Mouse (Mus musculus): Measurements from ENCODE around the gene Syt8. TPM values are rescaled to one million over a fixed set of nuclear protein-coding genes. Genes with fewer than 3 reads are reported as not detected.

Gene Syt8
- polyA plus RNA-seq, 1 experiment from 2014 or later = 5.4 TPM

DNA sequence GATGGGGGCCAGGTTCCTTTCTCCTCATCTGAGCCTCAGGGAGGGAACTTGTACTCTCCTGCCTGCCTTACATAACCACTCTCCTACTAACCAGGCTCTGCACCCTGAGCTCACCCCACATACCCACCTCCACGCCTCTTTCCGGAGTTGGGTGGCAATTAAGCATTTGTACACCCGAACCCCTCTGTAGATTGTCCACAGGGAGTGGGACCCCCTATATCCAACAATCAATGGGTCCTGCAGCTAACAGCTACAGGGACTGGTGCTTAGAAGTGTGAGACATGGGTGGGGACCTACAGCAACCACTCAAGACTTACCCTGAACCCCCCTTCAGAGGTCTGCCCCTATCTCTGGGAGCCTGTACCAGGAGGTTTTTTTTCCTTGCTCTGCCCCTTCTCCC lies 46.0 kb downstream of the Syt8 start:
- Histone ChIP-seq H3K27me3 (replicated peaks) (no peaks in the 10 kb centered on the region), H3K4me1 (replicated peaks) (peaks cover 68% of the 10 kb centered on the region), H3K9me3 (no peaks in the 10 kb centered on the region), H3K27ac (peak overlapping the region; percentile 96), H3K36me3 (peaks cover 1% of the 10 kb centered on the region; the same call in 1 of the 2 replicates), H3K9ac (peak overlapping the region; percentile 62), H3K4me2 (replicated peaks) (peak overlapping the region; percentile 67), H3K4me3 (replicated peaks) (no peak overlapping the region)
- ATAC-seq = no peak
- 95% methylated on average over 3 of the region's 3 CpGs for WGBS

DNA sequence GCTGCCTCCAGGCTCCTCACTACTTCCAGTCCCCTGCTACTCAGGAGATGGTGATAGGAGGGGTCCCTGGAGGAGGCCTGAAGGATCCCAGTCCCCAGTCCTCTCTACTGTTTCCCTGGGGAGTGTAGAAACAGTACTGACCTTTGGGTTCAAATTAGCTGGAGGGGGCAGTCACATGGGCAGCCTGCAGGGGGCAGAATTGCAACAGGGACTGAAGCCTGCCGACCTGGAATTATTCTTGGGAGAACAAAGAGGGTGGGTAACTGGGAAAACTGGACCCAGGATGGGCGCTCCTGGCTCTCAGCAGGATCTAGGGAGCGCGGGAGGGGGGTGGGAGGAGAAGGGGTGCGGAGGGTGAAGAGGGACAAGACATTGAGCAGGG lies 46.5 kb downstream of the Syt8 start:
- H3K9ac ChIP-seq = peak overlapping the region; percentile 62
- H3K9me3 ChIP-seq = no peaks in the 10 kb centered on the region
- H3K36me3 ChIP-seq = peaks cover 3% of the 10 kb centered on the region; the same call in 1 of the 2 replicates
- peak overlapping the region; percentile 96 for H3K27ac ChIP-seq
- H3K4me2 ChIP-seq (replicated peaks) = peak overlapping the region; percentile 67
- WGBS = 6% methylated on average over 5 of the region's 5 CpGs
- peaks cover 74% of the 10 kb centered on the region for H3K4me1 ChIP-seq (replicated peaks)
- H3K4me3 ChIP-seq (replicated peaks) = peak overlapping the region; percentile 21
- ATAC-seq = peak; percentile 40
- H3K27me3 ChIP-seq (replicated peaks) = no peaks in the 10 kb centered on the region

DNA sequence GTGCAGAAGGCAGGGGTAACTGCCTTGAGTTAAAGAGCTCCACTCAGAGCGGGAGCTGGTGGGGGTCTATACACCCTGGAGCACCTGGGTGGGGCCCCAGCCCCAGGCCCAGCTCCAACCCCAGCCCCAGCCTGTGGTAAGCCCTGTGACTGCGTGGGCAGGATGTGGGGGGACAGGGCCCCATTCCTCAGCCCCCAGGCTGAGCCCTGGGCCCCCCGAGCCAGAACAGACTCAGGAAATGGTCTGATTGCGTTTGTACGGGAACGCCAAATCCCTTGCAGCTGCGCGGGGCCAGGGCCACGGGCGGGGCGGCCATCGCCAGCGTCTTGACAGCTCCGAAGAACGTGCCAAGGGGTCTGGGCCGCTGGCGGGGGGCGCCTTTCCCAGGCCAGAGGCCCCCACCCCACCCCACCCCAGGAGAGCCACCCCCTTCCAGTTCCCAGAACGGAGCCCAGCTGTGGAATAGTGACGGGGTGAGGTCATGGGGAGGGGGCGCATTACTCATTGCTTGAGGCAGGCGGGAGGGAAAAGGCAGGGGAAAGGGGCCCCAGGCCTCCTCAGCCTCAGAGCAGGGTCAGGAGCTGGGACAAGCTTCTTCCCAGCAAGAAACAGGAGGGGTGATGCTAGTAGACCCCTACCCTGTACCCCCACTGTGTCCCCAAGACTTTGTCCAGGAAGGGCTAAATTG lies 47.1 kb downstream of the Syt8 start:
- peak; percentile 80 for ATAC-seq
- H3K9ac ChIP-seq = peak overlapping the region; percentile 62
- no peaks in the 10 kb centered on the region for H3K27me3 ChIP-seq (replicated peaks)
- WGBS = 2% methylated on average over 21 of the region's 22 CpGs
- no peaks in the 10 kb centered on the region for H3K9me3 ChIP-seq
- peak overlapping the region; percentile 67 for H3K4me2 ChIP-seq (replicated peaks)
- peak overlapping the region; percentile 96 for H3K27ac ChIP-seq
- peaks cover 3% of the 10 kb centered on the region; the same call in 1 of the 2 replicates for H3K36me3 ChIP-seq
- peaks cover 79% of the 10 kb centered on the region for H3K4me1 ChIP-seq (replicated peaks)
- H3K4me3 ChIP-seq (replicated peaks) = peak overlapping the region; percentile 21

DNA sequence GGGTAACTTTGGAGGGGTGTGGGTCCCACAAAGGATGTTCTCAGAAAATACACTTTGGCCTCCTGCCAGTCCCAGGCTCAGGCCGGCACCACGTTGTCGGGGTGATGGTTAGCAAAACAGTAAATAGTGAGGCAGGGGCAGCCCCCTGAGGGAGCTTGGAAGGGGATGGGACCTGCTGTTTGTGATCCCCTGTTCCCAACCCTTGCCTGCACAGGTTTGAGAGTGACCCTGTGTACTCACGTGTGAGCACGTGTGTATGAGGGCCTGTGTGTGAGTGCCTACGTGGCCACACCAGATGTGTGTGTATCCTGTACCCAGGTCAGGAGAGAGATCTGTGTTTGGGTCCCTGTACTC lies 47.6 kb downstream of the Syt8 start:
- 22% methylated on average over 6 of the region's 6 CpGs for WGBS
- Histone ChIP-seq H3K9me3 (no peaks in the 10 kb centered on the region), H3K4me2 (replicated peaks) (peak overlapping the region; percentile 67), H3K4me3 (replicated peaks) (peak overlapping the region; percentile 21; the same call in 1 of the 2 replicates), H3K36me3 (peaks cover 3% of the 10 kb centered on the region; the same call in 1 of the 2 replicates), H3K27ac (peak overlapping the region; percentile 96), H3K9ac (peak overlapping the region; percentile 62), H3K27me3 (replicated peaks) (no peaks in the 10 kb centered on the region), H3K4me1 (replicated peaks) (peaks cover 83% of the 10 kb centered on the region)
- ATAC-seq = peak; percentile 18

DNA sequence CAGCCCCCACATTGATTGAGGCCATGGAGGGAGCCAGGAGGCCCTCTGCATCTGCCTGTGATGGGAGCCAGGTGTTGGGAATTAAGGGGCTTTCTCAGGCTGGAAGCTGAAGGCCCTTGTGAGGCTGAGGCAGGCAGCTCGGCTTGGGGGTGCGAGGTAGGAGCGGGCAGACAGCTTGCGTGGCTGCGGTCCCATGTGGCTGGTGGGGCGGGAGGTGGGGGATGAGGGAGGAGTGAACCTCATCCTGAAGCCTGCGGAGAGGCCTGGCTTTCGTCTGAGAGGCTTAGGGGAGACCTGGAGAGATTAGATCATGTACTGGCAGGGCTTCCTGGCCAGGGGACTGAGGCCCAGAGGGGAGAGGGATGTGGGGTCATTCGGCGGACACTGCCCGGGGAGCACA lies 48.5 kb downstream of the Syt8 start:
- H3K9me3 ChIP-seq = no peaks in the 10 kb centered on the region
- H3K4me3 ChIP-seq (replicated peaks) = no peak overlapping the region
- peaks cover 3% of the 10 kb centered on the region; the same call in 1 of the 2 replicates for H3K36me3 ChIP-seq
- H3K4me1 ChIP-seq (replicated peaks) = peaks cover 80% of the 10 kb centered on the region
- no peak overlapping the region; the same call in 1 of the 2 replicates for H3K9ac ChIP-seq
- peak overlapping the region; percentile 96 for H3K27ac ChIP-seq
- no peaks in the 10 kb centered on the region for H3K27me3 ChIP-seq (replicated peaks)
- H3K4me2 ChIP-seq (replicated peaks) = peak overlapping the region; percentile 18
- 37% methylated on average over 11 of the region's 11 CpGs for WGBS
- peak; percentile 28 for ATAC-seq

DNA sequence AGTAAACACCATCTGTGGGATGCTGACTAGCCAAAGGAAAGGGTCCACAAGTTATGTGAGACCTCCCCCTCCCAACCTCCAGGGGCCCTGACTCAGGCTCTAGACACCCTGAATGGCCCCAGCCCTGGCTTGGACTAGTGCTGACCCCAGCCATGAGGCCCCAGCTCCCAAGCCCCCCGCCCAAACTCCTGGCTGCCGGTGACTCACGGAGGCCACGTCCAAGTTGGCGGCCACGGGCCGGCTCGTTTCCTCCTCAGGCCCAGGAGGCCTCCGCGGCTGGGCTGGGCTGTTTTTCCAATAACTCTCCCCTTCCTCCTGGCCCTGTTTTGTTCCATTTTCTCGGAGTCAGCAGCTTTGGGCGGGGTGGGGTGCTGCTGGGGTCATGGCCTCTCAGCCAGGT lies 50.1 kb downstream of the Syt8 start:
- H3K36me3 ChIP-seq = peaks cover 13% of the 10 kb centered on the region; the same call in 1 of the 2 replicates
- peaks cover 70% of the 10 kb centered on the region for H3K4me1 ChIP-seq (replicated peaks)
- 71% methylated on average over 12 of the region's 12 CpGs for whole genome bisulfite sequencing
- no peak overlapping the region for H3K4me2 ChIP-seq (replicated peaks)
- H3K27ac ChIP-seq = peak overlapping the region; percentile 96
- no peaks in the 10 kb centered on the region for H3K9me3 ChIP-seq
- no peak overlapping the region for H3K9ac ChIP-seq
- no peak overlapping the region for H3K4me3 ChIP-seq (replicated peaks)
- H3K27me3 ChIP-seq (replicated peaks) = no peaks in the 10 kb centered on the region
- ATAC-seq = no peak

DNA sequence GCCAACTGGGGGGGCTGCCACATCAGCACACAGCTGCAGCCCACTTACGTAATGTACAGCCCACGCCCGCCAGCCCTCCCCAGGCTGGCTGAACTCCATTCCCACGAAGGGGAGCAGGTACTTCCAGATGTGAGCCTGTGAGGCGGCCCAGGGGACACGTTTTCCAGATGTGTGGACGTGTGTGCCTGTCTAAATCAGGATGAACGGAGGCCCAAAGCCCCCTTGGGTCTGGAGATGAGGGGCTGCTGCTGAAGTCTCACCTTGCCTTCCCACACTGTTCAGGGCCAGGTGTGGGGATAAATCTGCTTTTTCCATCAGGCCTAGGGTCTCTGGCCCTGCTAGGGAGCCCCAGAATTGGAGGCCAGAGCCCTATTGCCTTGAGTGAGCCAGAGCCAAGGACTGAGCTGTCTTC lies 52.1 kb downstream of the Syt8 start:
- Histone ChIP-seq H3K9me3 (no peaks in the 10 kb centered on the region), H3K4me1 (replicated peaks) (peaks cover 53% of the 10 kb centered on the region), H3K9ac (peak overlapping the region; percentile 28), H3K4me2 (replicated peaks) (no peak overlapping the region), H3K27me3 (replicated peaks) (no peaks in the 10 kb centered on the region), H3K36me3 (peaks cover 30% of the 10 kb centered on the region), H3K27ac (peak overlapping the region; percentile 96), H3K4me3 (replicated peaks) (no peak overlapping the region)
- WGBS = 61% methylated on average over 8 of the region's 8 CpGs
- no peak for ATAC-seq

DNA sequence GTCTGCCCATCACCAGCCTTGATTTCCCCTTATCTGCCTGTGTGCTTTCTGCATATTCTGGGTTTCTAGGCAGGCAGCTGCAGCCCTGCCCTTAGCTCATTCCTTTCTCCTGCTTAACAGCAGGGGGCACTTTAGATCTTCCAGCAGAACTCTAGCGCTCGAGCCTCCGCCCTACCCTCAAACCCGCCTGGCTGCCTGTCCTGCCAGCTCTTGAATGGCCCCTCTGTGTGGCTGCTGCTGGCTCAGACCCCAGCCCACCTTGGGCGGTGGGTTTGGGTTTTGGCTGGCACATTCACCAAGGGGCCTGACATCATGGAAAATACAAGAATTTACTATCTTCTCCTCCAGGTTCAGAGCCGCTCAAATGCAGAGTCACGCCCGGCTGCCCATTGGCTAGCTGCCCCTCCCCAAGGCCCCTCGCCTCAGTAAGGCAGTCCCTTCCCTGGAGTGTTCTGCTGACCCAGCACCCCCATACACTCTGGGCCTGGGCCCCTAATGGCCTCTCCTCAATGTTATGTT lies 52.8 kb downstream of the Syt8 start:
- Histone ChIP-seq H3K4me1 (replicated peaks) (peaks cover 46% of the 10 kb centered on the region), H3K36me3 (peaks cover 36% of the 10 kb centered on the region), H3K9ac (peak overlapping the region; percentile 28; the same call in 1 of the 2 replicates), H3K27me3 (replicated peaks) (no peaks in the 10 kb centered on the region), H3K4me2 (replicated peaks) (peak overlapping the region; percentile 30; the same call in 1 of the 2 replicates), H3K27ac (peak overlapping the region; percentile 96), H3K4me3 (replicated peaks) (no peak overlapping the region), H3K9me3 (no peaks in the 10 kb centered on the region)
- peak; percentile 69 for ATAC-seq
- WGBS = 18% methylated on average over 9 of the region's 9 CpGs

DNA sequence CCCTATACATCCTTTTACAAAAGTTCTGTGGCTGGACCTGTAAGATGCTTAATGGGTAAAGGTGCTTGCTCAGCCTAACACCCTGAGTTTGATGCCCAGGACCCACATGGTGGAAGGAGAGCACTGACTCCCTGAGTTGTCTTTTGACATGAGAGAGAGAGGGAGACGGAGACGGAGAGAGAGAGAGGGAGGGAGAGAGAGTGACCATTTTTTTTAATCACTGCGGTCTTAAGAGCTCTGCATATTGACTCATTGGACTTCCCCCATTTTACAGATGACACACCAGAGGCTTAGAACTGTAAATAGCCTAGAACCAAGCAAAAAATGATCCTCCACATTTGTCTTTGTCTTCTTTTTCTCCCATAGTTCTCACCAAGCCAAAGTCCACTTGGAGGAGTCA lies 53.4 kb downstream of the Syt8 start:
- H3K36me3 ChIP-seq = peaks cover 36% of the 10 kb centered on the region
- H3K27ac ChIP-seq = peak overlapping the region; percentile 96; the same call in 1 of the 2 replicates
- H3K9me3 ChIP-seq = no peaks in the 10 kb centered on the region
- no peak overlapping the region for H3K9ac ChIP-seq
- peaks cover 40% of the 10 kb centered on the region for H3K4me1 ChIP-seq (replicated peaks)
- 73% methylated on average over 3 of the region's 3 CpGs for WGBS
- no peaks in the 10 kb centered on the region for H3K27me3 ChIP-seq (replicated peaks)
- no peak overlapping the region for H3K4me2 ChIP-seq (replicated peaks)
- no peak for ATAC-seq
- H3K4me3 ChIP-seq (replicated peaks) = no peak overlapping the region

Other genes starting within 250 kb of the Syt8 start
- gene Gm10153, start 244.5 kb upstream of the Syt8 start, polyA plus RNA-seq (2015; fragmentation: Nextera tagmentation; extraction: Ambion mirVana) = not detected in 2 replicates
- gene Krtap5-3, start 233.5 kb upstream of the Syt8 start, polyA plus RNA-seq (2015; fragmentation: Nextera tagmentation; extraction: Ambion mirVana) = not detected in 2 replicates
- gene Gm7579, start 223.0 kb upstream of the Syt8 start, polyA plus RNA-seq (2015; fragmentation: Nextera tagmentation; extraction: Ambion mirVana) = not detected in 2 replicates
- not detected in 2 replicates for gene Krtap5-5, start 204.9 kb upstream of the Syt8 start, polyA plus RNA-seq (2015; fragmentation: Nextera tagmentation; extraction: Ambion mirVana)
- not detected in 2 replicates for gene Gm40460, start 193.8 kb upstream of the Syt8 start, polyA plus RNA-seq (2015; fragmentation: Nextera tagmentation; extraction: Ambion mirVana)
- not detected in 2 replicates for gene Gm2431, start 176.5 kb upstream of the Syt8 start, polyA plus RNA-seq (2015; fragmentation: Nextera tagmentation; extraction: Ambion mirVana)
- gene Gm4559, start 160.5 kb upstream of the Syt8 start, polyA plus RNA-seq (2015; fragmentation: Nextera tagmentation; extraction: Ambion mirVana) = not detected in 2 replicates
- gene Krtap5-1, start 137.7 kb upstream of the Syt8 start, polyA plus RNA-seq (2015; fragmentation: Nextera tagmentation; extraction: Ambion mirVana) = not detected in 2 replicates
- gene Krtap5-4, start 131.3 kb upstream of the Syt8 start, polyA plus RNA-seq (2015; fragmentation: Nextera tagmentation; extraction: Ambion mirVana) = not detected in 2 replicates
- 1.9 and 2.0 TPM in 2 replicates for gene Ifitm10, start 61.1 kb upstream of the Syt8 start, polyA plus RNA-seq (2015; fragmentation: Nextera tagmentation; extraction: Ambion mirVana)
- 1.2 and 1.9 TPM in 2 replicates for gene Gm49369, start 52.2 kb upstream of the Syt8 start, polyA plus RNA-seq (2015; fragmentation: Nextera tagmentation; extraction: Ambion mirVana)
- 282 and 329 TPM in 2 replicates for gene Ctsd, start 46.8 kb upstream of the Syt8 start, polyA plus RNA-seq (2015; fragmentation: Nextera tagmentation; extraction: Ambion mirVana)
- gene Tnni2, start 7.0 kb downstream of the Syt8 start, polyA plus RNA-seq (2015; fragmentation: Nextera tagmentation; extraction: Ambion mirVana) = 4.8 and 4.9 TPM in 2 replicates
- 130 and 145 TPM in 2 replicates for gene Lsp1, start 26.0 kb downstream of the Syt8 start, polyA plus RNA-seq (2015; fragmentation: Nextera tagmentation; extraction: Ambion mirVana)
- gene Tnnt3, start 64.0 kb downstream of the Syt8 start, polyA plus RNA-seq (2015; fragmentation: Nextera tagmentation; extraction: Ambion mirVana) = 1.4 and 4.3 TPM in 2 replicates
- 44.9 and 57.4 TPM in 2 replicates for gene Mrpl23, start 97.8 kb downstream of the Syt8 start, polyA plus RNA-seq (2015; fragmentation: Nextera tagmentation; extraction: Ambion mirVana)
- 958 and 978 TPM in 2 replicates for gene Igf2, start 232.0 kb downstream of the Syt8 start, polyA plus RNA-seq (2015; fragmentation: Nextera tagmentation; extraction: Ambion mirVana)
- gene Gm49394, start 235.1 kb downstream of the Syt8 start, polyA plus RNA-seq (2015; fragmentation: Nextera tagmentation; extraction: Ambion mirVana) = 1.0 and 1.4 TPM in 2 replicates

All from intestine, embryonic 15.5 days (tissue).